Mouse (Mus musculus) limb, embryonic 14.5 days (tissue): ENCODE results near the gene Fcamr. TPM values are rescaled to one million over a fixed set of nuclear protein-coding genes. Genes with fewer than 3 reads are reported as not detected.

Source experiments
- ATAC-seq: fragments of 200-750 bp; cut with Nextera tagmentation; 2 replicates; pipeline ENCODE4 v1.8.0; 2017; ENCODE audit warnings: low read depth, moderate number of reproducible peaks, moderate TSS enrichment; ENCODE audit not compliant: low FRiP score
- DNase-seq: peaks from one replicate; pipeline ENCODE4 v3.0.0-alpha.2; 2015; ENCODE audit warnings: low spot score
- H3K27ac ChIP-seq: fragments of 300-500 bp; sonication (generic); replicated peaks from 2 replicates; pipeline ENCODE4 v1.5.1; 2014; ENCODE audit warnings: low read depth, mild to moderate bottlenecking, low read length, moderate library complexity, mixed read lengths
- H3K27me3 ChIP-seq: fragments of 300-500 bp; sonication (generic); 2 replicates; pipeline ENCODE4 v1.6.1; 2014; ENCODE audit warnings: low read length, mixed read lengths; ENCODE audit not compliant: control insufficient read depth, insufficient read depth
- H3K36me3 ChIP-seq: fragments of 300-500 bp; sonication (generic); 2 replicates; pipeline ENCODE4 v1.6.1; 2014; ENCODE audit warnings: mild to moderate bottlenecking, low read length, moderate library complexity, mixed read lengths; ENCODE audit not compliant: control insufficient read depth, insufficient read depth
- H3K4me1 ChIP-seq: fragments of 300-500 bp; sonication (generic); 2 replicates; pipeline ENCODE4 v1.6.1; 2014; ENCODE audit warnings: antibody characterized with exemption, low read length, mixed read lengths; ENCODE audit not compliant: control insufficient read depth, insufficient read depth
- H3K4me2 ChIP-seq: fragments of 300-500 bp; sonication (generic); replicated peaks from 2 replicates; pipeline ENCODE4 v1.6.1; 2014; ENCODE audit warnings: low read depth, mild to moderate bottlenecking, low read length, moderate library complexity; ENCODE audit not compliant: severe bottlenecking
- H3K4me3 ChIP-seq: fragments of 300-500 bp; sonication (generic); replicated peaks from 2 replicates; pipeline ENCODE4 v1.5.1; 2014; ENCODE audit warnings: low read length
- H3K9ac ChIP-seq: fragments of 300-500 bp; sonication (generic); 2 replicates; pipeline ENCODE4 v1.6.1; 2014; ENCODE audit warnings: mild to moderate bottlenecking, low read depth, low read length, moderate library complexity; ENCODE audit not compliant: severe bottlenecking
- H3K9me3 ChIP-seq: fragments of 300-500 bp; sonication (generic); 2 replicates; pipeline ENCODE4 v1.6.1; 2016; ENCODE audit warnings: low read length; ENCODE audit not compliant: control insufficient read depth
- POLR2A ChIP-seq: fragments of 200-500 bp; IDR thresholded peaks from 2 replicates; pipeline ENCODE4 v1.8.0; 2012; ENCODE audit warnings: inconsistent platforms, mild to moderate bottlenecking, moderate library complexity, borderline replicate concordance; ENCODE audit not compliant: insufficient read depth, insufficient read length; ENCODE audit errors: extremely low read depth
- WGBS: fragments of 180-500 bp; shearing (Covaris S2); extraction: QIAGEN DNeasy Blood & Tissue Kit; methylation state at CpG from one replicate; pipeline ENCODE4 v1.1.7; 2014; 5-methylcytosine and 5-hydroxymethylcytosine counted together
- polyA plus RNA-seq, 2 experiments: library from polyadenylated mRNA; depleted of rRNA in 1 of 2; stranded (reverse) in 1 of 2; unstranded in 1 of 2; fragments of >200 nt; fragmentation: Nextera tagmentation in 1 of 2; extraction: Ambion mirVana in 1 of 2; gene quantifications; 2 replicates each; pipeline versions ENCODE4 v1.2.1 to v1.2.3; 2012 to 2014

Fcamr gene
- polyA plus RNA-seq (2012; rRNA removed) (0.44 and 0.54 TPM in 2 replicates), polyA plus RNA-seq (2014; fragmentation: Nextera tagmentation; extraction: Ambion mirVana) (0.11 and 0.28 TPM in 2 replicates)

- 75% methylated on average over 8 of the region's 8 CpGs for WGBS
Observed at GRCm38 (mm10) chr1:130800602-130801001, at the start of gene Fcamr. Gene Fcamr, plus strand, starts transcription at chr1:130800902.

GRCm38 (mm10) chr1:130759689-130760088 is 41.0 kb upstream of the Fcamr start:
- no peaks in the 10 kb centered on the region for H3K4me1 ChIP-seq
- no peak overlapping the region for H3K9ac ChIP-seq
- H3K9me3 ChIP-seq: no peaks in the 10 kb centered on the region
- WGBS: 80% methylated on average over 9 of the region's 9 CpGs
- no peak overlapping the region for H3K4me2 ChIP-seq
- no peak overlapping the region for H3K4me3 ChIP-seq
- H3K36me3 ChIP-seq: no peaks in the 10 kb centered on the region
- no peaks in the 10 kb centered on the region for H3K27me3 ChIP-seq
- no peak for TF ChIP-seq POLR2A
- ATAC-seq (no peak), DNase-seq (no peak)
- no peak overlapping the region for H3K27ac ChIP-seq

More at GRCm38 (mm10) chr1:130800602-130801001, at the start of gene Fcamr:
- DNase-seq (no peak), ATAC-seq (no peak)
- TF ChIP-seq POLR2A: no peak
- Histone ChIP-seq H3K9ac (no peak within 1 kb of the TSS), H3K4me1 (no peaks in the 10 kb centered on the region), H3K36me3 (no peaks in the 10 kb centered on the region), H3K9me3 (no peaks in the 10 kb centered on the region), H3K4me3 (no peak within 1 kb of the TSS), H3K27ac (no peak within 1 kb of the TSS), H3K27me3 (no peaks in the 10 kb centered on the region), H3K4me2 (no peak within 1 kb of the TSS)

- TF ChIP-seq POLR2A: no peak
- Histone ChIP-seq H3K4me3 (no peak overlapping the region), H3K27me3 (no peaks in the 10 kb centered on the region), H3K9ac (no peak overlapping the region), H3K27ac (no peak overlapping the region), H3K9me3 (no peaks in the 10 kb centered on the region), H3K36me3 (no peaks in the 10 kb centered on the region), H3K4me1 (no peaks in the 10 kb centered on the region), H3K4me2 (no peak overlapping the region)
- ATAC-seq: no peak
- 84% methylated on average over 1 of the region's 1 CpGs for WGBS
- DNase-seq: no peak
Observed at GRCm38 (mm10) chr1:130761597-130761996, 39.1 kb upstream of the Fcamr start.

- ATAC-seq (no peak), DNase-seq (no peak)
- TF ChIP-seq POLR2A: no peak
- Histone ChIP-seq H3K9ac (no peak overlapping the region), H3K9me3 (no peaks in the 10 kb centered on the region), H3K27me3 (no peaks in the 10 kb centered on the region), H3K4me2 (no peak overlapping the region), H3K27ac (no peak overlapping the region), H3K36me3 (no peaks in the 10 kb centered on the region), H3K4me1 (no peaks in the 10 kb centered on the region), H3K4me3 (no peak overlapping the region)
- WGBS: 82% methylated on average over 3 of the region's 3 CpGs
Observed at GRCm38 (mm10) chr1:130762045-130762760, 38.5 kb upstream of the Fcamr start.

- no peak overlapping the region for H3K4me3 ChIP-seq
- no peak for TF ChIP-seq POLR2A
- DNase-seq (no peak), ATAC-seq (no peak)
- no peaks in the 10 kb centered on the region for H3K9me3 ChIP-seq
- H3K4me2 ChIP-seq: no peak overlapping the region
- no peaks in the 10 kb centered on the region for H3K36me3 ChIP-seq
- H3K4me1 ChIP-seq: no peaks in the 10 kb centered on the region
- H3K9ac ChIP-seq: no peak overlapping the region
- no peaks in the 10 kb centered on the region for H3K27me3 ChIP-seq
- H3K27ac ChIP-seq: no peak overlapping the region
- 82% methylated on average over 12 of the region's 12 CpGs for WGBS
Observed at GRCm38 (mm10) chr1:130764027-130764461, 36.7 kb upstream of the Fcamr start.

- Histone ChIP-seq H3K4me3 (no peak overlapping the region), H3K9me3 (no peaks in the 10 kb centered on the region), H3K4me1 (no peaks in the 10 kb centered on the region), H3K9ac (no peak overlapping the region), H3K36me3 (no peaks in the 10 kb centered on the region), H3K4me2 (no peak overlapping the region), H3K27ac (no peak overlapping the region), H3K27me3 (no peaks in the 10 kb centered on the region)
- DNase-seq (peak; percentile 2), ATAC-seq (no peak)
- WGBS: 79% methylated on average over 5 of the region's 5 CpGs
- no peak for TF ChIP-seq POLR2A
Observed at GRCm38 (mm10) chr1:130767066-130767465, 33.6 kb upstream of the Fcamr start.
